Mouse (Mus musculus): ENCODE data around the gene 2310007B03Rik. TPM values are rescaled to one million over a fixed set of nuclear protein-coding genes. Genes with fewer than 3 reads are reported as not detected.

The 2310007B03Rik gene
- polyA plus RNA-seq, 1 experiment from 2014 or later: 3.4 TPM

- no peak for DNase-seq (ENCODE audit: low spot score)
- Histone ChIP-seq H3K27me3 (ENCODE audit: insufficient read depth, low read length) (no peaks in the 10 kb centered on the region), H3K36me3 (ENCODE audit: insufficient read depth, low read length) (no peaks in the 10 kb centered on the region), H3K27ac (no peak overlapping the region), H3K9ac (ENCODE audit: low read depth, low read length) (no peak overlapping the region), H3K4me1 (replicated peaks; ENCODE audit: insufficient read depth, low read length) (no peaks in the 10 kb centered on the region), H3K4me2 (ENCODE audit: low read length) (no peak overlapping the region), H3K9me3 (replicated peaks; ENCODE audit: low read length) (no peaks in the 10 kb centered on the region), H3K4me3 (replicated peaks; ENCODE audit: low read depth, low read length) (no peak overlapping the region)
- ATAC-seq (replicated peaks; ENCODE audit: low FRiP score, low read depth): no peak
- WGBS: 60% methylated on average over 10 of the region's 10 CpGs
- TF ChIP-seq CTCF (IDR thresholded peaks at IDR 0.05; ENCODE audit: low read depth): no peak
Measured at GRCm38 (mm10) chr1:93130242-93130983, 30.3 kb downstream of the 2310007B03Rik start.

DNA sequence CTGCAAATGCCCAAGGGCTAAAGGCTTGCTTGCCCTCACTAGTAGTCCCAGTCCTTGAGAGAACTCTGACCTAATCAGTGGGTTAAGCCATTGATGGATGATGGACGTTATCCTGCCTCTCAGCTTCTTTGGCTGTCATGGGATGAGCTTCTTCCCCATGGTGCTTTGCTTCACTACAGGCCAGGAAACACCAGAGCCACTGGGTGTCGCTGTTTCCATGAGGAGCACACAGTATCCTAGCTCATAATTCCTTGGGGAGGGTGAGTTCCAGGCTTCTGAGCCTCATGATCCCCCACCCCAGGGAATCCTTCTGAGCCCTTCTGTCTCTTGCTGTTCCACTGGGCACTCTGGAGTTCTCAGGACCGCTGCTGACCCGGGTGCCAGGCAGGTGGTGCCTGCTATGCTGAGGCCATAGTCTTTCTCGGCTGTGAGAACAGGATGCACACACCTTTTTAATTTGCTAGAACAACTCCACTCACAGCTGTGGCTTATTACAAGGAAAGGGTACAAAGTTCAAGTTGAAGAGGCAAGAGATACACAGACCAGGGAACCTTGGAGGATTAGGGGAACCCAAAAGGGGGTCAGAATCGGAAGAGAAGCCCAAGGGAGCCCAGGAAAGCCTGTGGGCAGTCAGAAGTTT lies 31.9 kb downstream of the 2310007B03Rik start:
- Histone ChIP-seq H3K4me2 (ENCODE audit: low read length) (no peak overlapping the region), H3K36me3 (ENCODE audit: insufficient read depth, low read length) (no peaks in the 10 kb centered on the region), H3K9ac (ENCODE audit: low read depth, low read length) (no peak overlapping the region), H3K4me1 (replicated peaks; ENCODE audit: insufficient read depth, low read length) (no peaks in the 10 kb centered on the region), H3K27me3 (ENCODE audit: insufficient read depth, low read length) (no peaks in the 10 kb centered on the region), H3K4me3 (replicated peaks; ENCODE audit: low read depth, low read length) (no peak overlapping the region), H3K9me3 (replicated peaks; ENCODE audit: low read length) (no peaks in the 10 kb centered on the region), H3K27ac (no peak overlapping the region)
- DNase-seq (ENCODE audit: low spot score) (peak; percentile 71), ATAC-seq (replicated peaks; ENCODE audit: low FRiP score, low read depth) (no peak; the same call in 1 of the 2 replicates)
- WGBS: 24% methylated on average over 6 of the region's 6 CpGs
- peak; percentile 79 for TF ChIP-seq CTCF (IDR thresholded peaks at IDR 0.05; ENCODE audit: low read depth)

- no peaks in the 10 kb centered on the region for H3K27me3 ChIP-seq (ENCODE audit: insufficient read depth, low read length)
- H3K27ac ChIP-seq: no peak overlapping the region
- no peaks in the 10 kb centered on the region for H3K4me1 ChIP-seq (replicated peaks; ENCODE audit: insufficient read depth, low read length)
- H3K4me3 ChIP-seq (replicated peaks; ENCODE audit: low read depth, low read length): no peak overlapping the region
- H3K4me2 ChIP-seq (ENCODE audit: low read length): no peak overlapping the region
- H3K9ac ChIP-seq (ENCODE audit: low read depth, low read length): no peak overlapping the region
- no peak for DNase-seq (ENCODE audit: low spot score)
- WGBS: 78% methylated on average over 8 of the region's 8 CpGs
- no peaks in the 10 kb centered on the region for H3K9me3 ChIP-seq (replicated peaks; ENCODE audit: low read length)
- no peaks in the 10 kb centered on the region for H3K36me3 ChIP-seq (ENCODE audit: insufficient read depth, low read length)
- ATAC-seq (replicated peaks; ENCODE audit: low FRiP score, low read depth): no peak
- TF ChIP-seq CTCF (IDR thresholded peaks at IDR 0.05; ENCODE audit: low read depth): no peak
Measured at GRCm38 (mm10) chr1:93128209-93128608, 32.5 kb downstream of the 2310007B03Rik start.

- WGBS: 54% methylated on average over 5 of the region's 5 CpGs
- no peaks in the 10 kb centered on the region for H3K27me3 ChIP-seq (ENCODE audit: insufficient read depth, low read length)
- TF ChIP-seq CTCF (IDR thresholded peaks at IDR 0.05; ENCODE audit: low read depth): peak; percentile 50; the same call in 1 of the 2 replicates
- H3K4me3 ChIP-seq (replicated peaks; ENCODE audit: low read depth, low read length): no peak overlapping the region
- no peak overlapping the region for H3K4me2 ChIP-seq (ENCODE audit: low read length)
- H3K36me3 ChIP-seq (ENCODE audit: insufficient read depth, low read length): no peaks in the 10 kb centered on the region
- H3K27ac ChIP-seq: no peak overlapping the region
- H3K9me3 ChIP-seq (replicated peaks; ENCODE audit: low read length): no peaks in the 10 kb centered on the region
- H3K9ac ChIP-seq (ENCODE audit: low read depth, low read length): no peak overlapping the region
- H3K4me1 ChIP-seq (replicated peaks; ENCODE audit: insufficient read depth, low read length): no peaks in the 10 kb centered on the region
- ATAC-seq (replicated peaks; ENCODE audit: low FRiP score, low read depth) (no peak), DNase-seq (ENCODE audit: low spot score) (peak; percentile 52)
Measured at GRCm38 (mm10) chr1:93125256-93125655, 35.5 kb downstream of the 2310007B03Rik start.

GRCm38 (mm10) chr1:93124066-93124465 lies 36.7 kb downstream of the 2310007B03Rik start:
- Histone ChIP-seq H3K36me3 (ENCODE audit: insufficient read depth, low read length) (no peaks in the 10 kb centered on the region), H3K4me1 (replicated peaks; ENCODE audit: insufficient read depth, low read length) (no peaks in the 10 kb centered on the region), H3K27me3 (ENCODE audit: insufficient read depth, low read length) (no peaks in the 10 kb centered on the region), H3K9me3 (replicated peaks; ENCODE audit: low read length) (no peaks in the 10 kb centered on the region), H3K4me3 (replicated peaks; ENCODE audit: low read depth, low read length) (no peak overlapping the region), H3K4me2 (ENCODE audit: low read length) (no peak overlapping the region), H3K27ac (no peak overlapping the region), H3K9ac (ENCODE audit: low read depth, low read length) (no peak overlapping the region)
- ATAC-seq (replicated peaks; ENCODE audit: low FRiP score, low read depth): no peak
- no peak for DNase-seq (ENCODE audit: low spot score)
- TF ChIP-seq CTCF (IDR thresholded peaks at IDR 0.05; ENCODE audit: low read depth): no peak
- 51% methylated on average over 8 of the region's 8 CpGs for WGBS

DNA sequence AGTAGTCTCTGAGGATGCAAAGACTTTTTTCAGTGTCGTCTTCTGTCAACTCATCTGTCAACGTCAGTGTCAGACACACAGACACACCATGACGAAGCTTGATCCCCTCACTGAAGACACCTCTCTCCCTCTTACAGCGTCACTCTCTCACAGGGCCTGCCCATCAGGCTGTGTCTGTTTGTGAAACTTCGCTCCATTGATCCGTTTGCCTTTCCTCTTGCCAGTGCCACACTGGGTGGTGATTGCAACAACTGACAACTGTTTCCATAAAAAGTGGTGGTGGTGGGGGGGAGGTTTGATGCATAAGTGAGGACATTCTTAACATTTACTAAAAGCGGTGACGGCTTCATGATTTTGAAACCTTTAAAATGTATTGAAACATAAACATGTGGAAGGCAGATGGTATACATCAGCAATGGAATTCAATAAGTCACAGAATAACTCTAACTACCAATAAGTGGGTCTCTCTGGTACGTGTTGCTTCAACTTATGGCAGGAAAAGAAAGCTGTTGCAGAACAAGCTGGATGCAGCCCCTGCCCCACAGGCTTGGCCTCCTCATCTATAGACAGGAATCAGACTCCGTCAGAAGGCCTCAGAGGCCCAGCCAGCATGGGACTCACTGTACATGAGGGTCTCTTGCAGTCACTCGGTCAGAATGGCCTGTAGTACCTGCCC lies 37.4 kb downstream of the 2310007B03Rik start:
- H3K9ac ChIP-seq (ENCODE audit: low read depth, low read length): no peak overlapping the region
- no peaks in the 10 kb centered on the region for H3K27me3 ChIP-seq (ENCODE audit: insufficient read depth, low read length)
- H3K4me3 ChIP-seq (replicated peaks; ENCODE audit: low read depth, low read length): no peak overlapping the region
- DNase-seq (ENCODE audit: low spot score) (no peak), ATAC-seq (replicated peaks; ENCODE audit: low FRiP score, low read depth) (no peak)
- no peak overlapping the region for H3K27ac ChIP-seq
- H3K4me2 ChIP-seq (ENCODE audit: low read length): no peak overlapping the region
- no peaks in the 10 kb centered on the region for H3K4me1 ChIP-seq (replicated peaks; ENCODE audit: insufficient read depth, low read length)
- H3K9me3 ChIP-seq (replicated peaks; ENCODE audit: low read length): no peaks in the 10 kb centered on the region
- TF ChIP-seq CTCF (IDR thresholded peaks at IDR 0.05; ENCODE audit: low read depth): no peak
- no peaks in the 10 kb centered on the region for H3K36me3 ChIP-seq (ENCODE audit: insufficient read depth, low read length)
- 82% methylated on average over 11 of the region's 11 CpGs for WGBS
